Mouse (Mus musculus) macrophage (primary cell): ENCODE measurements around the gene Dnajc28. TPM values are rescaled to one million over a fixed set of nuclear protein-coding genes. Genes with fewer than 3 reads are reported as not detected.

Experiments used
- polyA plus RNA-seq: library from polyadenylated mRNA; stranded (reverse); fragments of 250-400 nt; gene quantifications from 3 replicates; pipeline ENCODE4 v1.2.4, GENCODE M21; 2018; ENCODE audit warnings: inconsistent platforms

The Dnajc28 gene
- polyA plus RNA-seq, 1 experiment from 2014 or later: 6.9 TPM

Other genes starting within 250 kb of the Dnajc28 start
- 183 to 327 TPM (median 193 TPM) in 3 replicates for gene Ifnar2, start 246.2 kb downstream of the Dnajc28 start, polyA plus RNA-seq
- not detected in 3 replicates for gene Gm21970, start 227.3 kb downstream of the Dnajc28 start, polyA plus RNA-seq
- gene Il10rb, start 212.9 kb downstream of the Dnajc28 start, polyA plus RNA-seq: 357 to 533 TPM (median 380 TPM) in 3 replicates
- 64.7 to 104 TPM (median 89.0 TPM) in 3 replicates for gene Ifnar1, start 133.8 kb downstream of the Dnajc28 start, polyA plus RNA-seq
- gene Ifngr2, start 72.0 kb downstream of the Dnajc28 start, polyA plus RNA-seq: 53.8 to 84.8 TPM (median 83.9 TPM) in 3 replicates
- 30.7 to 45.3 TPM (median 34.4 TPM) in 3 replicates for gene Tmem50b, start 21.2 kb downstream of the Dnajc28 start, polyA plus RNA-seq
- 25.7 to 72.6 TPM (median 28.7 TPM) in 3 replicates for gene Gart, start 27.9 kb upstream of the Dnajc28 start, polyA plus RNA-seq
- gene Son, start 28.5 kb upstream of the Dnajc28 start, polyA plus RNA-seq: 164 to 188 TPM (median 188 TPM) in 3 replicates
- gene Donson, start 69.7 kb upstream of the Dnajc28 start, polyA plus RNA-seq: 4.9 to 12.7 TPM (median 6.0 TPM) in 3 replicates
- gene Cryzl1, start 109.9 kb upstream of the Dnajc28 start, polyA plus RNA-seq: 20.6 to 32.6 TPM (median 28.8 TPM) in 3 replicates
- gene Itsn1, start 110.3 kb upstream of the Dnajc28 start, polyA plus RNA-seq: 89.5 to 216 TPM (median 138 TPM) in 3 replicates